Mouse (Mus musculus) embryonic facial prominence, embryonic 14.5 days (tissue): ENCODE measurements around the gene Zfp607b. TPM values are rescaled to one million over a fixed set of nuclear protein-coding genes. Genes with fewer than 3 reads are reported as not detected.

Experiments
- ATAC-seq: fragments of 200-750 bp; cut with Nextera tagmentation; 2 replicates; pipeline ENCODE4 v1.8.0; 2017; ENCODE audit warnings: low read depth, moderate number of reproducible peaks, moderate TSS enrichment
- DNase-seq: peaks from one replicate; pipeline ENCODE4 v3.0.0-alpha.2; 2015; ENCODE audit warnings: low spot score
- H3K27ac ChIP-seq: fragments of 300-500 bp; sonication (generic); replicated peaks from 2 replicates; pipeline ENCODE4 v1.5.1; 2014; ENCODE audit warnings: low read depth, mild to moderate bottlenecking, low read length, moderate library complexity
- H3K27me3 ChIP-seq: fragments of 300-500 bp; sonication (generic); replicated peaks from 2 replicates; pipeline ENCODE4 v1.6.1; 2014; ENCODE audit warnings: low read length; ENCODE audit not compliant: control insufficient read depth, insufficient read depth
- H3K36me3 ChIP-seq: fragments of 300-500 bp; sonication (generic); 2 replicates; pipeline ENCODE4 v1.6.1; 2014; ENCODE audit warnings: low read length, mixed read lengths; ENCODE audit not compliant: control insufficient read depth, insufficient read depth
- H3K4me1 ChIP-seq: fragments of 300-500 bp; sonication (generic); 2 replicates; pipeline ENCODE4 v1.6.1; 2014; ENCODE audit warnings: antibody characterized with exemption, low read length; ENCODE audit not compliant: control insufficient read depth, insufficient read depth
- H3K4me2 ChIP-seq: fragments of 300-500 bp; sonication (generic); 2 replicates; pipeline ENCODE4 v1.6.1; 2014; ENCODE audit warnings: low read depth, mild to moderate bottlenecking, low read length, moderate library complexity, mixed read lengths
- H3K4me3 ChIP-seq: fragments of 300-500 bp; sonication (generic); 2 replicates; pipeline ENCODE4 v1.5.1; 2014; ENCODE audit warnings: low read depth, mild to moderate bottlenecking, low read length
- H3K9ac ChIP-seq: fragments of 300-500 bp; sonication (generic); 2 replicates; pipeline ENCODE4 v1.6.1; 2014; ENCODE audit warnings: low read depth, mild to moderate bottlenecking, low read length, moderate library complexity, mixed read lengths
- H3K9me3 ChIP-seq: fragments of 300-500 bp; sonication (generic); 2 replicates; pipeline ENCODE4 v1.6.1; 2016; ENCODE audit warnings: low read length; ENCODE audit not compliant: control insufficient read depth
- WGBS: fragments of 180-500 bp; shearing (Covaris S2); extraction: QIAGEN DNeasy Blood & Tissue Kit; methylation state at CpG from one replicate; pipeline ENCODE4 v1.1.7; 2014; 5-methylcytosine and 5-hydroxymethylcytosine counted together
- polyA plus RNA-seq: library from polyadenylated mRNA; unstranded; fragments of >200 nt; fragmentation: Nextera tagmentation; extraction: Ambion mirVana; gene quantifications from 2 replicates; pipeline ENCODE4 v1.2.1, GENCODE M21; 2014

The Zfp607b gene
- polyA plus RNA-seq, 1 experiment from 2014 or later = 3.4 TPM

DNA sequence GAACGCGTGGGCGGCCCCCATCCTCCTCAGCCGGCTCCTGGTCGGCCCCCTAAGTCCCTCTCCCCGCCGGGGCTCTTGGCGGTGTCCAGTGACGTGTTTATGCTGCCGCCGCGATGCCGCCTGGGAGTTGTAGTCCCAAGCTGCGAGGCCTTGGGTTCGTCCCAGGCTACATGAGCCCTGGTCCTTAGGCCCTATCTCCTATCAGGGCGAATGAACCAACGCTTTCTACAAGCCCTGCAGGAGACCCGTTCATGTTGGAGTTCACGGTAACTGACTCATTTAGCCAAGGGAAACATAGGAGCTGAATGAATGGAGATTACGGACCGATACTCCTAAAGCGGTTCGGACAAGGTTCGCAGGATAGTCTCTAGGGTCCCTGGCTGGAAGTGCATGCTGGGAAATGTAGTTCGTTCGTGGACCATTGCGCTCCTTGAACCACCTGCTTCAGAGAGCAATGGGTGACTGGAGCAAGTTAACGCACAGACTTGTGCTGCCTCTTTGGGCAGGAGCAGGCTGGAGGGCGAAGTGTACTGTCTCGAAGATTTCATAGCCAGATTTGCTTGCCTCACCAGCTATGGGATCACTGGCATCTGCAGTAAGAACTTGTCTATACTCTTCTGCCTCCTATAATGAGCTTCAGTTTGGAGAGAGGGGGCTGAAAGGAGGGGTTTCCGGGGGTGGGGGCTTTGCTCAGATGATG is 14.5 kb upstream of the Zfp607b start, which contains the start of gene Map3k10:
Map3k10 (minus strand) TSS at position 77 of the 700 bp plus-strand sequence.
- DNase-seq = peak; percentile 98
- Histone ChIP-seq H3K9me3 (no peaks in the 10 kb centered on the region), H3K9ac (peak within 1 kb of the TSS; percentile 88), H3K4me2 (peak within 1 kb of the TSS; percentile 97), H3K4me3 (peak within 1 kb of the TSS; percentile 91), H3K27ac (peak within 1 kb of the TSS; percentile 87), H3K36me3 (peaks cover 17% of the 10 kb centered on the region), H3K27me3 (no peaks in the 10 kb centered on the region), H3K4me1 (peaks cover 17% of the 10 kb centered on the region)
- ATAC-seq = peak; percentile 99
- WGBS = under 1% methylated on average over 26 of the region's 31 CpGs

- no peak overlapping the region for H3K27ac ChIP-seq
- peak overlapping the region; percentile 97 for H3K4me2 ChIP-seq
- 0 out of 2 replicates have a peak overlapping the region, but pooled peaks have one; percentile 88 for H3K9ac ChIP-seq
- no peaks in the 10 kb centered on the region for H3K9me3 ChIP-seq
- peak overlapping the region; percentile 91 for H3K4me3 ChIP-seq
- H3K27me3 ChIP-seq = no peaks in the 10 kb centered on the region
- DNase-seq = no peak
- peaks cover 17% of the 10 kb centered on the region for H3K4me1 ChIP-seq
- ATAC-seq = no peak
- peaks cover 12% of the 10 kb centered on the region for H3K36me3 ChIP-seq
- WGBS = 27% methylated on average over 14 of the region's 14 CpGs
Observed at GRCm38 (mm10) chr7:27675222-27675612, 13.9 kb upstream of the Zfp607b start.

GRCm38 (mm10) chr7:27683218-27683617 is 5.9 kb upstream of the Zfp607b start:
- ATAC-seq (no peak), DNase-seq (no peak)
- 46% methylated on average over 2 of the region's 2 CpGs for WGBS
- Histone ChIP-seq H3K9ac (no peak overlapping the region), H3K27ac (no peak overlapping the region), H3K9me3 (no peaks in the 10 kb centered on the region), H3K4me1 (no peaks in the 10 kb centered on the region), H3K4me2 (no peak overlapping the region), H3K36me3 (no peaks in the 10 kb centered on the region), H3K4me3 (no peak overlapping the region), H3K27me3 (no peaks in the 10 kb centered on the region)

DNA sequence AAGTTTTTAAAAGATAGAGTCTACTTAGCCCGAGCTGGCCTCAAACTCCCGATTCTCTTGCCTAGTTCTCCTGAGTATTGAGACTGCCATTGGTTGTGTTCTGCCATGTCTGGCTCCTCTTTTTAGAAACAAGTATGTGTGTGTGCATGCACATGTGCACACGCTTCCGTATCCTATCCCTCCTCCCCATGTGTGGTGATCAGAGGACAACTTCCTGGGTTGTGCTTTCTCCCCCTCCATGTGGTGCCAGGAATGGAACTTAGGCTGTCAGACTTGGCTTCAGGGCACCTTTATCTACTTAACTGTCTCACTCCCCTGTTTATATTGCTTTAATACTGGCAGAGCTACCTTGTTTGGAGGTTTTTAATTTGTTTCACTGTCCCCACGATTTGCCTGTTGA is 3.9 kb upstream of the Zfp607b start:
- 36% methylated on average over 5 of the region's 5 CpGs for WGBS
- Histone ChIP-seq H3K4me1 (no peaks in the 10 kb centered on the region), H3K27ac (no peak overlapping the region)

GRCm38 (mm10) chr7:27685681-27686080 is 3.5 kb upstream of the Zfp607b start:
- WGBS = 0% methylated on average over 6 of the region's 6 CpGs

More for the DNA sequence above, 3.9 kb upstream of the Zfp607b start:
- Histone ChIP-seq H3K27me3 (no peaks in the 10 kb centered on the region), H3K9me3 (no peaks in the 10 kb centered on the region), H3K36me3 (no peaks in the 10 kb centered on the region), H3K9ac (peak overlapping the region; percentile 41; the same call in 1 of the 2 replicates), H3K4me3 (no peak overlapping the region), H3K4me2 (peak overlapping the region; percentile 37; the same call in 1 of the 2 replicates)
- no peak for DNase-seq
- ATAC-seq = no peak

DNA sequence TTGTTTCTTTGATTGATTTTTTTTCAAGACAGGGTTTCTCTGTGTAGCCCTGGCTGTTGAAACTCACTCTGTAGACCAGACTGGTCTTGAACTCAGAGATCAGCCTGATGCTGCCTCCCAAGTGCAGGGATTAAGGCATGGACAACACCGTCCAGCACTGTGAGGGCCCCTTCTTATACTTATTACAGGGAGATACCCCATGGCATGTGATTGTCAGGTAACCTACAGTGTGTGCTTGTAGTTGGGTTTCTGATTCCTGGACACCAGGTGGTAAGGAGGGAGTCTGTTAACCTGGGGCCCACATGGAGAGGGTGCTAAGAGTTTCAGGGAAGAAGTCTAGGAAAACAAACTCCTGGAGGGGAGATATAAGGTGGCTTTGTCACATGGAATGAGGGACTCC is 2.1 kb upstream of the Zfp607b start:
- Histone ChIP-seq H3K36me3 (no peaks in the 10 kb centered on the region), H3K4me3 (no peak overlapping the region), H3K27me3 (no peaks in the 10 kb centered on the region), H3K27ac (no peak overlapping the region), H3K9me3 (no peaks in the 10 kb centered on the region), H3K4me1 (no peaks in the 10 kb centered on the region), H3K9ac (no peak overlapping the region), H3K4me2 (no peak overlapping the region)
- DNase-seq = no peak
- 92% methylated on average over 1 of the region's 1 CpGs for WGBS
- no peak for ATAC-seq

More at GRCm38 (mm10) chr7:27685681-27686080, 3.5 kb upstream of the Zfp607b start:
- Histone ChIP-seq H3K9me3 (no peaks in the 10 kb centered on the region), H3K9ac (peak overlapping the region; percentile 41; the same call in 1 of the 2 replicates), H3K4me3 (no peak overlapping the region), H3K27me3 (no peaks in the 10 kb centered on the region), H3K36me3 (no peaks in the 10 kb centered on the region), H3K4me2 (peak overlapping the region; percentile 37; the same call in 1 of the 2 replicates), H3K4me1 (no peaks in the 10 kb centered on the region), H3K27ac (no peak overlapping the region)
- ATAC-seq (no peak), DNase-seq (peak; percentile 33)

DNA sequence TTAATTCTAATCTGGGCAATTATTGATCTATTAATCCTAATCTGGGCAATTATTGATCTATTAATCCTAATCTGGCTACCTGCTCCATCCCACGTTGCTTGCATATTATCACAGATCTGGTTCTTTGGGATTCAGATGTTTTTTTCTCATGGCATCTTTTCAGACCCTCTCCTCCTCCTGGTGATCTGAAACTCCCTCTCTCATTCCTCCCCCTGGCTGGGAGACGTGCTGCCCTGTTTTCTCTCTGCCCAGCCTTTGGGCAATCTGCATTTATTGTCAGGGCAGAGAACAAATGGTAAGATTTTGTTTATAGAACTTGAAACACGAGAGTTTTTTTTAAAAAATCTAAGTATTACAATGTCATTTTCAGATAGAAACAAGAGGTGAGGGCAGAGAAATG is 1.3 kb upstream of the Zfp607b start:
- H3K9me3 ChIP-seq = no peaks in the 10 kb centered on the region
- H3K9ac ChIP-seq = no peak overlapping the region
- H3K4me3 ChIP-seq = peak overlapping the region; percentile 51
- ATAC-seq = no peak
- H3K4me1 ChIP-seq = no peaks in the 10 kb centered on the region
- no peak for DNase-seq
- no peak overlapping the region for H3K27ac ChIP-seq
- H3K4me2 ChIP-seq = peak overlapping the region; percentile 81; the same call in 1 of the 2 replicates
- no peaks in the 10 kb centered on the region for H3K36me3 ChIP-seq
- no peaks in the 10 kb centered on the region for H3K27me3 ChIP-seq
- 74% methylated on average over 3 of the region's 3 CpGs for WGBS

DNA sequence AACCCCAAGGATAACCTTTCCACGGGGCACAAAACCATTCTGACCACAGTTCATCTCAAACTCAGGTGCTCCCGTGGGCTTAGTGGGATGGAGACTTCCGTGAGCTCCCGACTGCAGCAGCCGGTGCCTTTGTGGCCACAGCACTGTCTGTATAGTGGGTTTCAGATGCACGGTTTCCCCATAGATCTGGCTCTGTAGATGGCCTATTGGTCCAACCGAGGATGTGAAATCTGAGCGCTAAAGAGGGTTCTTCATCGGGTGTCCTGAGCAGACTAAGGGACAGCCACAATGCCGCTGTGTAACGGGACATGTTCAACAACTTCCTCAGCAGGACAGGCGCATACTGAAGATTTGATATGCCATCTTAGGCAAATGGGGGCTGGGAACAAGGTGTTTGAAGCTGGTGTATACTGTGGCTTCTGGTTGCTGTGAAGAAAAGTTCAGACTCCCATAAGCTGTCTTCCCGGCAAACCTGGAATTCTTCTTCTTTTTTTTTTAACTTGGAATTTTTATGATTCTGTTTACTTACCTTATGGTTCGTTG is 823 bp upstream of the Zfp607b start:
- peak overlapping the region; percentile 74 for H3K9ac ChIP-seq
- peak overlapping the region; percentile 75 for H3K27ac ChIP-seq
- no peaks in the 10 kb centered on the region for H3K9me3 ChIP-seq
- 28% methylated on average over 14 of the region's 14 CpGs for WGBS
- ATAC-seq (no peak), DNase-seq (no peak)
- H3K4me3 ChIP-seq = peak overlapping the region; percentile 51
- H3K27me3 ChIP-seq = no peaks in the 10 kb centered on the region
- no peaks in the 10 kb centered on the region for H3K36me3 ChIP-seq
- H3K4me2 ChIP-seq = peak overlapping the region; percentile 81
- no peaks in the 10 kb centered on the region for H3K4me1 ChIP-seq
